Mouse (Mus musculus) mature B cell (primary cell): Measurements from ENCODE around the gene Tmem182.

Source experiments
- in situ Hi-C: fragments of 300-500 bp; cut with MboI; formaldehyde crosslinking; loops from 2 replicates; pipeline ENCODE4 v1.14.3; 2019

The Tmem182 gene

GRCm38 (mm10) chr1:40799121-40799520 is 6.3 kb upstream of the Tmem182 start:
- in situ Hi-C loops = no loop called here

GRCm38 (mm10) chr1:40800908-40801307 is 4.5 kb upstream of the Tmem182 start:
- in situ Hi-C loops = no loop called here

GRCm38 (mm10) chr1:40802759-40803158 is 2.6 kb upstream of the Tmem182 start:
- in situ Hi-C loops = no loop called here

- in situ Hi-C loops = no loop called here
Measured at GRCm38 (mm10) chr1:40804118-40804517, 1.3 kb upstream of the Tmem182 start.

- in situ Hi-C loops = no loop called here
Measured at GRCm38 (mm10) chr1:40805891-40806290, 490 bp downstream of the Tmem182 start.

DNA sequence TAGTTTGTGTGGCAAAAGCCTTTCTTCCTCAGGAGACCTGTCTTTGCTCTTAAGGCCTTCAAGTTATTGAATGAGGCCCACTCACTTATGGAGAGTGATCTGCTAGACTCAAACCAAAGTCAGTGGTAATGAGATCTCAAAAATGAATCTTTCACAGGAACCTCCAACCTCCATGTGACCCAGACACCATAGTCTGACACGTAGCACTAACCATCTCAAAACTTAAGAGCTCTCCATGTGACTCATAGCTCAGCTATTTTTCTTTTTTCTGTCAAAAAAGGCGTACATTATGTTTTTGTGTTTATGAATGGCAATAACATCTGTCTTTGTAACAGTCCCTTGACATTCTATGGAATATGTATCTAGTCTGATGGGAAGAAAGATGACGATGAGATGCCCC is 3.2 kb downstream of the Tmem182 start:
- in situ Hi-C loops = no loop called here

- in situ Hi-C loops = no loop called here
Measured at GRCm38 (mm10) chr1:40815071-40815845, 9.9 kb downstream of the Tmem182 start.

DNA sequence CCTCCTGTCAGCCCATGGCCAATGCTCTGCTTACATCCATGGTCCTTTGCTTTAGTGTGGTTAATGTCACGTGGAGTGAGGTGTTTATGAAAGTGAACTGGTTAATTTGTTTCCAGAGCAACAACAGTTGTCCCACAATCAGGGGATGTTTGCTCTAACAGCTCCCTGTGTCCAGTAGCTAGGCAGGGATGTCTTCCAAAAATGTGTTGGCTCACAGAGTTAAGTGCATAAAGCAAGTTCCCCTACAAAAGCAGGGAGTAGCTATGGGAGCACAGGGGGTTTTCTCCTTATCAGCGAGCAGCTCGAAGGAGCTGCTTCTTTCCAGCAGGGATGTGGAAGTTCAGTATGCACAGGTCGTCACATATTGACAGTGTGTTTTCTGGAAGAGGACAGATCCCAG is 19.1 kb downstream of the Tmem182 start:
- in situ Hi-C loops = no loop called here

- in situ Hi-C loops = no loop called here
Measured at GRCm38 (mm10) chr1:40824936-40825335, 19.5 kb downstream of the Tmem182 start.

DNA sequence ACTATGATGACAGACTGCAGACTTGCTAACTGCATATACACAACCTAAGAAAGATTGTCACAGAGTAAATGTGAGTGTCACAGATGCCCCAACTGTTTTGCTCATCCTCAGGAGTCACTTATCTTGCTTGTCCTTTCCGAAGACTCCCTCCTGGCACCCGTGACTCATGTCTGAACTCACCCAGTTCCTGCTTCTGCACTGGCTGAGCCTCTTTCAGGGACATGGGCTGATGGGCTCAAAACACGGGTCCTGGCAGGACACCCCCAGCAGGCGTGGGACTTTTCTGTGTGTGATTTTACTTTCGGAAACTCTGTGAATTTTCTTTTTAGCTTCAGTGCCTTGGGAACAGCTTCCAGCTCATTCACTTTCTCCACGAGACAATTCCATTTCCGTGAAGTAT is 20.4 kb downstream of the Tmem182 start:
- in situ Hi-C loops = no loop called here

- in situ Hi-C loops = no loop called here
Measured at GRCm38 (mm10) chr1:40829213-40829914, 24.0 kb downstream of the Tmem182 start.

DNA sequence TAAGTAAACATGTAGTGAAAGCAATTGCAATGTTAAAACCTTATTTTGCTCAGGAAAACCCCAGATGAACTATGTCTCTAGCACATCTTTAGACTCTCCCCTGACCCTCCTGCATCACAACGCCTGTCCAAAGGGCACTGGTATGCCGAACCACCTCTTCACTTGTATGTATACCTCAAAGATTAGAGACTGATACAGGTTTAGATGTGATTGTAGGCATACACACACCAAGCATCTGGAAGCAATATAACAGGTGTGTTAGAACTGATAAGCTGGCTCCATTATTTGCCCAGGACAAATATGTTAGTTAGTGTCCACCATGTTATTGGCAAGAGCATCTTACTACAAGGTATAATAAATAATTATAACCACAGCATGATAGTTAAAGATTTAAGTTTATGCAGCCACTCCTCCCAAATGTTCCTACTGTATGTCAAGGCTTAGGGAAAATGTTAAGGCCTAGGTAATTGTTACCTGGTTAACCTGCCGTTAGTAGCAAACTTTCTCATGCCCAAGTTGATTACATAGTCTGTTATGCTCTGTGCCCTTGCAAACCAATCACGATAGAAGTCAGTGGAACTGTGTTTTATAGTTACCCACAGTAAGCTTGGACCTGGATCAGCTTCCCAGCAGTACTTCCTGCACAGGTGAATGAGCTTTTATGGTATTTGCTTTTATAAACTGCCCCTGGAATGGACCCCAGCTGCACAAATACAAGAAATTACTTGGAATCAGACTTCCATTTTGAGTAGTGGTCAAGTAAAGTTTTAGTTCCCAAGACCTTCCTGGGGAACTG is 25.5 kb downstream of the Tmem182 start:
- in situ Hi-C loops = no loop called here

- in situ Hi-C loops = no loop called here
Measured at GRCm38 (mm10) chr1:40835468-40835867, 30.1 kb downstream of the Tmem182 start.

- in situ Hi-C loops = no loop called here
Measured at GRCm38 (mm10) chr1:40840605-40841004, 35.2 kb downstream of the Tmem182 start.

DNA sequence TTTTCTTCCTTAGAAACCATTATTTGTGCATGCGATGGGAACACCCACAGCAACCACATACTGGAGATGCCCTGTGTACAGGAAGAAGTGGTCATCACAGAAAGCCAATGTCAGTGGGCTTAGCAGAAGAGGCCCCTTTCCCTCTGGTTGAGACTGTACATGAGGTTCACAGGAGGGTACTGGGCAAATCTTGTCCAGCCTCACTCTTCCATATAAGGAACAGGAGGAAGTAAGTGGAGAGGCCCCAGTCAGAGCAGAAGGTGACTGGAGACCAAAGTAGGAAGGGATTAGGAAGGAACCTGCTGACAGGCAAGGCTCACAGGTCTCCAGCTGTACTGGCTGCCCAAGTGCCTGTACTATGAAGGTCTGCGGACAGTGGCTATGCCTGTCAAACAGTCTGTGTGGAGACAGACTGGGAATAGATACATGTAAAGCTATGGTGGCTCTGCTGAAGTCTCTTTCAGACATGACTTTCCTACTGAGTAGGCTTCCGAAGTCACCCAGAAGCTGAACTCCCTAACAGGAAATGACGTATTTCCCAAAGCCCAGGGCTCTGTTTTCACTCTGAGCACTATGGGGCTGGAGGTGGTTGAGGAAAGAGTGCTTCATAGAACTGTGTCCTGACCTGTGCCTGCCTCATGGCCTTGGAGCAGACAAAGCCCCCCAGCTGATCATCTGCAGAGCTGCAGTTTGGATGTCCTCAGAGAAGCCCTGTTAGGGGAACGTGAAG is 35.8 kb downstream of the Tmem182 start:
- in situ Hi-C loops = no loop called here

- in situ Hi-C loops = no loop called here
Measured at GRCm38 (mm10) chr1:40844616-40845015, 39.2 kb downstream of the Tmem182 start.

- in situ Hi-C loops = no loop called here
Measured at GRCm38 (mm10) chr1:40847196-40847938, 42.0 kb downstream of the Tmem182 start.

DNA sequence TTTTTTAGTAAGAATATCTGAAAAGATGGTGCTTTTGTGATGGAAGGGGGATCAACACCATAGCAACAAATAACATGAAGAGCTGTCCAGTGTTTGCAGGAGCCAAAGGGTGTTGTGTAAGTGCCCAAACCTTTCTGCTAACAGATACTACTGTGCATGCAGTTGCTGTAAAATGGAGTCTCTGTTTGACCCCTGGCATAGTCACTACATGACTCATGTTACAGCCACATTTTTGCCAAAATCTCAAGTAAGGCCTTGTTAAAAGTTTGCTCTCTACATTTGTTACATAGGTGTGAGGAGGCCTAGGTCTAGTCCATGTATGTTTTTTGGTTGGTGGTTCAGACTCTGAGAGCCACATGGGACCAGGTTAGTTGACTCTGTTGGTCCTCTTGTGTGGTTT is 45.9 kb downstream of the Tmem182 start:
- in situ Hi-C loops = no loop called here

GRCm38 (mm10) chr1:40855268-40855667 is 49.9 kb downstream of the Tmem182 start:
- in situ Hi-C loops = no loop called here

DNA sequence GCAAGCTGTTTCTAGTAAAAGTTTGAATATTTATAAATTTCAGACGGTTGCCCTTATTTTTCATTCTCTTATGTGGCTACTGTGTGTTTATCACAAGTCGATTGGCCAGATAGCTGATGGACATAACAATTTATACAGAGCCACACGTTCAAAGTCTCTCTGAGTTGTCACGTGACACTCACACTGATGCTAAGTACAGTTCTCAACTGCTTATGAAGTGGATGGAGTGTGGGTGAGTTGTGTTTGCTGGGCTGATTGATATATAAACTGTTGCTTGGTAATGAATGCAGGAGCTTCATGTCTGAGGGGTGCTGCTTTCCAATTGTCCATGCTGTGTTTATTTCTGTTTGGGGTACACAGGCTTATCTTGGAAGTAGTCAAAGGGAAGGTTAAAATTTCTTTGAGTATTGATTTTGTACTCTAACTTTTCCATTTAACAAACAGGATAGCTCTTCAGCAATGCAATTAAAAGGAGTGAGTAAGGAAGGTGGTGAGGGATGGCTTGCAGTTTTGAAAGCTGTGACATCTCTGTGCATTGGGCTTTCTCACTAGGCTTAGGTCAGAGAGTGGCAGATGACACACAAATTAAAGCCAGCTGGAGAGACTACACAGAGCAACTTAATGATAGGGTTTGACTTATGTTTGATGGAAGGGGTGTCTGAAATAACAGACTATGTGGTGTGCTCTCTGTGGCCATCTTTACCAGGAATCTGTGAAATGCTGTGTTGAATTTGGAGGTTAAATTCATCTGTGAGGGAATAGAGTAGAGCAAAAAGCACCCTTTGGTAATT is 51.6 kb downstream of the Tmem182 start:
- in situ Hi-C loops = no loop called here
